Mouse (Mus musculus): Measurements from ENCODE around the gene Aff4. TPM values are rescaled to one million over a fixed set of nuclear protein-coding genes. Genes with fewer than 3 reads are reported as not detected.

The Aff4 gene
- polyA plus RNA-seq (2012; rRNA removed) = 52.1 and 53.7 TPM in 2 replicates

DNA sequence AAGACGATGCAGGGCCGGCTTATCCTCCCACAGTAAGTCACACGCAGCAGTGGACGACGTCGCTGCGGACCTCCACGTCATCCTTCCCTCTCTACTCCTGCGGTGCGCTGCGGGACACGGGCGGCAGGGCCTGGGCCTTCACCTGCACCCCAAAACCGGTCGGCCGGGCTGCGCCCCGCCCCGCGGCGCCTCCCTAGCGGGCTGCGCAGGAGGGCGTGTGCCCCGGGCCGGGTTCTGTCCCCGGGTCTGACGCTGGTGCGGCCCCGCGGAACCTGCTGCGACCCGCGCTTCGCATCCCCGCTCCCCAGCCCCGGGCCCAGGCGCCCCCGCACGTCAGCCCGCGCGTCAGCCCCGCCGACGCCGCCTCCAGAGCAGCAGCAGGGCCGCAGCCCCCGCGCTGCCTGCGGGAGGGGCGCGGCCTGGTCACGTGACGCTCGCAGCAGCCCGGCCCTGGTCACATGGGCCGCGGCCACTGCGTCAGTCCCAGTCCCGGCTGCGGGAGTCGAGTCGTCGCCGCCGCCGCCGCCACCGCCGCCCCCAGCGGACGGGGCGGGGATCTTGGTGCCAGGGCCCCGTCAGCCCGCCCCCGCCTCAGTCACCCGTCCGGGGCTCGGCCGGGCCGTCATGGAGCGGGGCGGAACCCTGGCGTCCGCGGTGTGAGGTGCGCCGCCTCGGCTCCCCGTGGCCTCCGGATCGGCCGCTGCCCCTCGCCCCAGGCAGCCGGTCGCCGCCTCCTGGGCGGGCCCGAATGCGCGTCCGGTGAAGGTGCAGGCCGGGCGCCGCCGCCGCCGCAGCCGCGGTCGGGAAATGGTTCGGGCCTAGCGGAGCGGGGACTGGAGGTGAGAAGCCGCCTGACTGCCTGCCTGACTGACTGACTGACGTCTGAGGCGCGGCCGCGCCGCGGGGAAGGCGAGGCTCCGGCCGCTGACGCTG lies at the start of gene Aff4:
TSS of gene Aff4 (plus strand) at position 543 of the 933 bp plus-strand sequence.

DNA sequence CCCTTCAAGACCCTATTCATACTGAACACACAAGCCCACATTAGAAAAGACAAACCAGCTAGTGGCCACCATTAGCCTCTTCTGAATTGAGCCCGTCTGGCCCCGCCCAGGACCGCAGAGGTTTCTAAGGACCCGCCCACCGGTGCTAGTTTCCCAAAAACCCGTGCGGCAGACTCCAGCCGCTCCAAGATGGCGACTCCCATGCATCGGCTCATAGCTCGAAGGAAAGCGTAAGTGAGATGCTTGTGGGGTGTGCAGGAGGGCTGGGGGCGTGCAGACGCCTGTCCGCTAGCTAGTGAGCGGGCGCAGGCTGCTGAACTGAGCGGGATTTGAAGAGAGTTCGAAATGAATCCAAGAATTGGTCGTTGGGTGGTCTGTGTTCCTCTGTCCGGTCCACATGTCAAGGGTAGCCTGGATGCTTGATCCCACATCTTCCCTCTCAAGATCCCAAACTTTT lies 26.1 kb upstream of the Aff4 start, which contains the start of gene Zcchc10:
TSS of gene Zcchc10 (plus strand) at position 168 of the 457 bp plus-strand sequence.

DNA sequence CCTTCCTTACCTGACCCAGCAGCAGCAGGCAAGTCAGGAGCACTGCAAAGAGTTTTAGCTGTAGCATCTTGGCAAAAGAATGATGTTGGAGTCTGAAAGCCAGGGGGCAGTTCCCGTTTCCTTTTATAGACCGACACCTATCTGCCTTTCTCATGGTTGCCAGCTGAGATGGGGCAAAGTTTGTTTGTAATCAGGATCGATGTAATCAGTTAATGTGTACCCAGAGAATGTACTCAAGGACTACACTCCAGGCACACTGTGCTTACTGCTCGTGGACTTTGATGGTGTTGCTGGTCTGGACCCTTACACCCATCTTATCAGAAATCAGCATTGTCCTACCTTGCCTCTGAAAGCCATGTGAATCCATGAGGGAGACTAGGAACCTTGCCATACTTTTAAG lies 72.4 kb downstream of the Aff4 start, which contains the start of gene Leap2:
TSS of gene Leap2 (minus strand) at position 135 of the 400 bp plus-strand sequence.

DNA sequence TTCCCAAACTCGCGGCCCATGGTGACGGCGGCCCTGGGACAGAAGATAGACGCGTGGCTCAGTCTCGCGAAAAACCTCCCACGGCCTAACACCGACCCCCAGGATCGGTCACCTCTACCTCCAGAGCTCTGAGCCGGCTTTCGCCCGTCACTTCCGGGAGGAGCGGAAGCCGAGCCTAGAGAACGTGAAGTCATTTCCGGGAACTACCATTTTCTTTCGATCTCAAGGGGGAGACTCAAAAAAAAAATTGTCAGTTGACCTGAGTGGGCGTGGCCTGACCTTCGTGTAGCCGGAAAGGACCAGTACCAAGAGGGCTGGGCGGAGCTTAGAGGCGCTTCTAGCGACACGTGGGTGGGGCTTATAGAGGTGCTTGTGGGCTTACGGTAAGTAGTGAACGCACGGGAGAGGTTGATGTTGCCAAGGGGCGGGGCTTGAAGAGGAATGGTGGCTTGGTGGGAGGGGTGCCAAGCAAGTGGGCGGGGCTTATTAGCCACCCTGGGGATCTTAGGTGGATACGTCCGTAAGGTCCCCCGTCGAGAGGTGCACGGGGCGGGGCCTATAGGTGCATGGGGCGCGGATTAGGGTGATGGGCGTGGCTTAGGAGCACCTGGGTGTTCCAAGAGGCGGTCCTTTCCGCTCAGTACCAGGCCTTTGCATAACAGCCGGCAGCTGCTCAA lies 80.2 kb downstream of the Aff4 start, which contains the start of the genes Uqcrq and Gdf9:
TSS of gene Uqcrq (minus strand) at position 162 of the 677 bp plus-strand sequence.
TSS of gene Gdf9 (plus strand) at position 354 of the 677 bp plus-strand sequence.

DNA sequence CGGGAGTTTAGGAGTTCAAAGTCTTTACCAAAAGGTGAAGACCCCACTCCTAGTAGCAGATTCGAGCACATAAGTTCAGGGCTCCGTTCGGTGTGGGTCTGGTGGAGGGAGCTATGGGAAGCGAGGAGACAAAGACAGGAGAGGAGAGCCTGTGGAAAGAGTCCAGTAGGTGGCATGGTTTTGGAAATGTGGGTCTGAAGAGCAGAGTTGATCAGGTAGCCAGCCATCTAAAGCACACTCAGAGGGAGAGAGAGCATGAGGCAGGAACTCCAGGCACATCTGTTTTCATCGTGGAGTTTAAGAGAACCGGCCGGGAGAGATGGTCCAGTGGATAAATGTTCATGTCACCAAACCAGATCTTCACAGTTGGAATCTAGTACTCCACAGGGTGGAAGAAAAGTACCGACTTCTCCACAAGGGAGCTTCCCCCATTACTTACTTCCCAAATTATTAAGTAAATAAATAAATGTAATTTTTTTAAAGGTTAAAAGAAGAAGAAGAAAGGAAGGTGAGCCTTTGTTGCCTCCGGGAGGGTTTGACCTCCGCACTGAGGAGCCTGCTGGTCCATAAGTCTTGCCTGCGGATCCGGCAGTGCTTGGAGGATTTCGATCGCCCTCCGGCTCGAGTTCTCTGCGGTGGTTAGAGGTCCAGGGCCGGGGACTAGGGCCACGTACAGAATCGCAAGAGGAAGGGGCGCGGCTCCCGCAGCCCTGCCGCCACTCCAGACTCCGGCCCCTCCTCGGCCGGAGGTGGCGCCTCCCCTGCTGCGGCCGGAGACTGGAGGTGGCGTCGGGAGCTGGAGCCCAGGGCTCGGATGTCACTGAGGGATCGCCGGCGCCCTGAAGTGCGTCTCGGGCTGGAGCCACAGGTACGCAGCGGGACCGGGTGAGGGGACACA lies 106.1 kb downstream of the Aff4 start, which contains the start of the genes Gm10447 and Shroom1:
TSS of gene Gm10447 (minus strand) at position 637 of the 898 bp plus-strand sequence.
TSS of gene Shroom1 (plus strand) at position 732 of the 898 bp plus-strand sequence.

DNA sequence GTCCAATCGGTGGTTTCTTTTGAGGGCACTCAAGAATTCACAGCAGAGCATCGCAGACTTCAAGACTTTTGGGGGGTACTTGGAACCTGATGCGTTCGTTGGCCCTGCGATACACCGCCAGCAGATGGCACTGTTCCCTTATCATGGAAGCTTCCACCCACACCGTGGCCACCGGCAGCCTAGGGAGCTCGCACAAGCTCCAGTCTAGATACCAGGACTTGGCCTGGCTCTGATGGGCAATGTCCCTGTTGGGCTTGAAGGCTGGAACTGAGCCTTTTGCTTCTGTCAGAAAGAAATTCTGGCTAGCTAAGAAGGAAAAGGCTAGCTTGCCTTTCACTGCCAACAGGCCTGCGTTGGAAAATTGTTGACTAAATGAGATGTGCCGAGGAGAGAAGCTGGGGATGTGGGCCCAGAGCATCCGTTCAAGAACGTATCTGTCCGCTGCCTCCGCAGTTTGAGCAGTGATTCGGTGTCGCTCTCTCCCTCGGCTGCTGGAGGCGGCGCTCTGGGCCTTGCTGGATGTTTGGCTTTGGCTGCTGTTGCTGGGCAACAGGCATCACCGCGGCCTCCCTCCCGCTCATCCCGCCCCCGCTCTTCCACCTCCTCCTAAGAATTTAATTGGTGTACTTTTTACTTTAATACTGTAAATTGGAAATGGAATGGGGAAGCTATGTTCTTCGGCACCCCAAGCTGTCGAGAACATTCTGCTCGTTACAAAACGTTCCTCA lies 119.5 kb downstream of the Aff4 start, which contains the start of gene Gm9837:
TSS of gene Gm9837 (minus strand) at position 512 of the 728 bp plus-strand sequence.

Other genes starting within 250 kb of the Aff4 start
- 76.7 and 84.6 TPM in 2 replicates for gene Hspa4, start 50.4 kb upstream of the Aff4 start, polyA plus RNA-seq (2012; rRNA removed)
- 9.8 TPM in 2 replicates for gene Zcchc10, start 26.2 kb upstream of the Aff4 start, polyA plus RNA-seq (2012; rRNA removed)
- not detected in 2 replicates for gene Leap2, start 72.3 kb downstream of the Aff4 start, polyA plus RNA-seq (2012; rRNA removed)
- 288 and 363 TPM in 2 replicates for gene Uqcrq, start 80.0 kb downstream of the Aff4 start, polyA plus RNA-seq (2012; rRNA removed)
- gene Gdf9, start 80.2 kb downstream of the Aff4 start, polyA plus RNA-seq (2012; rRNA removed) = 1.8 and 2.6 TPM in 2 replicates
- 0.08 and 0.11 TPM in 2 replicates for gene Gm10447, start 106.3 kb downstream of the Aff4 start, polyA plus RNA-seq (2012; rRNA removed)
- 3.4 and 3.7 TPM in 2 replicates for gene Shroom1, start 106.4 kb downstream of the Aff4 start, polyA plus RNA-seq (2012; rRNA removed)
- not detected in 2 replicates for gene Gm9837, start 119.6 kb downstream of the Aff4 start, polyA plus RNA-seq (2012; rRNA removed)
- gene Gm9945, start 129.3 kb downstream of the Aff4 start, polyA plus RNA-seq (2012; rRNA removed) = 0.09 TPM in 1 of 2 replicates, not detected in the other
- 4.9 and 5.9 TPM in 2 replicates for gene Sowaha, start 129.4 kb downstream of the Aff4 start, polyA plus RNA-seq (2012; rRNA removed)
- 45.7 and 48.1 TPM in 2 replicates for gene Sept8, start 168.4 kb downstream of the Aff4 start, polyA plus RNA-seq (2012; rRNA removed)
- 126 and 129 TPM in 2 replicates for gene Kif3a, start 216.5 kb downstream of the Aff4 start, polyA plus RNA-seq (2012; rRNA removed)